Mouse (Mus musculus) WW6 (cell line): Measurements from ENCODE around the gene Nptx1.

Experiments used
- DNase-seq: peaks from one replicate; pipeline ENCODE4 v3.0.0-alpha.2; 2013; ENCODE audit warnings: low read depth, low spot score

The Nptx1 gene

GRCm38 (mm10) chr11:119547183-119547921 is at the start of gene Nptx1:
Gene Nptx1, minus strand, starts transcription at chr11:119547753.
- peak; percentile 22 for DNase-seq

- no peak for DNase-seq
Observed at GRCm38 (mm10) chr11:119593966-119594365, 46.4 kb upstream of the Nptx1 start.

- DNase-seq = no peak
Observed at GRCm38 (mm10) chr11:119589242-119589641, 41.7 kb upstream of the Nptx1 start.

- no peak for DNase-seq
Observed at GRCm38 (mm10) chr11:119587112-119587511, 39.6 kb upstream of the Nptx1 start.

- no peak for DNase-seq
Observed at GRCm38 (mm10) chr11:119586511-119586910, 39.0 kb upstream of the Nptx1 start.

- DNase-seq = no peak
Observed at GRCm38 (mm10) chr11:119577721-119578120, 30.2 kb upstream of the Nptx1 start.

- no peak for DNase-seq
Observed at GRCm38 (mm10) chr11:119576855-119577254, 29.3 kb upstream of the Nptx1 start.

GRCm38 (mm10) chr11:119572316-119573010 is 24.9 kb upstream of the Nptx1 start:
- no peak for DNase-seq

- peak; percentile 26 for DNase-seq
Observed at GRCm38 (mm10) chr11:119566188-119566587, 18.6 kb upstream of the Nptx1 start.

- DNase-seq = peak; percentile 34
Observed at GRCm38 (mm10) chr11:119565684-119566083, 18.1 kb upstream of the Nptx1 start.

- DNase-seq = no peak
Observed at GRCm38 (mm10) chr11:119565021-119565420, 17.5 kb upstream of the Nptx1 start.

- DNase-seq = no peak
Observed at GRCm38 (mm10) chr11:119564383-119564782, 16.8 kb upstream of the Nptx1 start.

GRCm38 (mm10) chr11:119563166-119563565 is 15.6 kb upstream of the Nptx1 start:
- DNase-seq = no peak

GRCm38 (mm10) chr11:119562286-119562685 is 14.7 kb upstream of the Nptx1 start:
- DNase-seq = no peak

GRCm38 (mm10) chr11:119558870-119559610 is 11.5 kb upstream of the Nptx1 start:
- DNase-seq = no peak

- no peak for DNase-seq
Observed at GRCm38 (mm10) chr11:119557940-119558869, 10.7 kb upstream of the Nptx1 start.

GRCm38 (mm10) chr11:119555170-119555569 is 7.6 kb upstream of the Nptx1 start:
- DNase-seq = no peak

- no peak for DNase-seq
Observed at GRCm38 (mm10) chr11:119554706-119555105, 7.2 kb upstream of the Nptx1 start.

GRCm38 (mm10) chr11:119552902-119553802 is 5.6 kb upstream of the Nptx1 start:
- no peak for DNase-seq

GRCm38 (mm10) chr11:119552301-119552700 is 4.7 kb upstream of the Nptx1 start:
- no peak for DNase-seq
